Mouse (Mus musculus) CH12.LX (cell line): Measurements from ENCODE around the gene Tgfbr3. TPM values are rescaled to one million over a fixed set of nuclear protein-coding genes. Genes with fewer than 3 reads are reported as not detected.

Experiments used
- DNase-seq: peaks from one replicate; pipeline ENCODE4 v3.0.0-alpha.2; 2013; ENCODE audit errors: extremely low read depth
- H3K27ac ChIP-seq: 2 replicates; pipeline ENCODE4 v1.5.1; 2012; ENCODE audit warnings: low read depth, mild to moderate bottlenecking, control low read depth, moderate library complexity; ENCODE audit not compliant: insufficient read depth
- H3K27me3 ChIP-seq: replicated peaks from 2 replicates; pipeline ENCODE3; 2012; ENCODE audit warnings: inconsistent platforms
- H3K36me3 ChIP-seq, 2 experiments: replicated peaks in 1 of 2; 2 replicates each; pipeline versions ENCODE3 to v1.6.1; 2012; ENCODE audit warnings: inconsistent platforms in 1 of 2, low read length in 1 of 2, mild to moderate bottlenecking in 1 of 2, mixed read lengths in 1 of 2, moderate library complexity in 1 of 2; ENCODE audit not compliant: control insufficient read depth in 1 of 2, insufficient read depth in 1 of 2
- H3K4me1 ChIP-seq, 2 experiments: 2 replicates each; pipeline ENCODE4 v1.6.1; 2012; ENCODE audit warnings: inconsistent platforms in 1 of 2, moderate library complexity in 1 of 2; ENCODE audit not compliant: insufficient read depth in 2 of 2, control insufficient read depth in 1 of 2
- H3K4me2 ChIP-seq: 2 replicates; pipeline ENCODE4 v1.6.1; 2012; ENCODE audit warnings: low read depth, mild to moderate bottlenecking, control low read depth; ENCODE audit not compliant: poor library complexity, insufficient read depth, severe bottlenecking
- H3K4me3 ChIP-seq, 3 experiments: fragments of 150-350 bp in 1 of 3; sonication (generic) in 1 of 3; replicated peaks in 1 of 3; 2 replicates each; pipeline versions ENCODE3 to v1.5.1; 2011 to 2012; ENCODE audit warnings: low read depth in 2 of 3, low read length in 2 of 3, mild to moderate bottlenecking in 2 of 3, moderate library complexity in 2 of 3, control low read depth in 1 of 3, improper control_type of control experiment in 1 of 3, inconsistent platforms in 1 of 3, mixed read lengths in 1 of 3; ENCODE audit not compliant: poor library complexity in 1 of 3
- H3K79me2 ChIP-seq: replicated peaks from 2 replicates; pipeline ENCODE4 v1.6.1; 2012; ENCODE audit warnings: mild to moderate bottlenecking, moderate library complexity; ENCODE audit not compliant: control insufficient read depth, poor library complexity, insufficient read depth, severe bottlenecking; ENCODE audit errors: extremely low read depth
- H3K9ac ChIP-seq: 2 replicates; pipeline ENCODE4 v1.6.1; 2012; ENCODE audit warnings: low read depth, mild to moderate bottlenecking, control low read depth, moderate library complexity; ENCODE audit not compliant: insufficient read depth
- H3K9me3 ChIP-seq: replicated peaks from 2 replicates; pipeline ENCODE3; 2012; ENCODE audit warnings: low read length, inconsistent platforms, mixed read lengths
- BHLHE40 ChIP-seq: IDR thresholded peaks from 2 replicates; pipeline ENCODE4 v1.6.1; 2011; ENCODE audit warnings: mild to moderate bottlenecking, low read depth, low read length, improper control_type of control experiment
- CHD1 ChIP-seq: IDR thresholded peaks from 2 replicates; pipeline ENCODE4 v1.6.1; 2012; ENCODE audit warnings: low read depth, low read length, improper control_type of control experiment, inconsistent platforms
- CHD2 ChIP-seq: IDR thresholded peaks from 2 replicates; pipeline ENCODE4 v1.6.1; 2011; ENCODE audit warnings: low read length, improper control_type of control experiment
- CTCF ChIP-seq, 2 experiments: IDR thresholded peaks in 1 of 2; conservative IDR thresholded peaks in 1 of 2; 2 replicates each; pipeline ENCODE4 v1.5.1; 2011 to 2012; ENCODE audit warnings: low read depth in 2 of 2, low read length in 2 of 2, improper control_type of control experiment in 1 of 2, inconsistent platforms in 1 of 2, mild to moderate bottlenecking in 1 of 2, moderate library complexity in 1 of 2
- E2F4 ChIP-seq: IDR thresholded peaks from 2 replicates; pipeline ENCODE4 v1.6.1; 2011; ENCODE audit warnings: low read depth, low read length, improper control_type of control experiment; ENCODE audit not compliant: insufficient replicate concordance
- EP300 ChIP-seq: IDR thresholded peaks from 2 replicates; pipeline ENCODE4 v1.6.1; 2011; ENCODE audit warnings: low read length, improper control_type of control experiment
- ETS1 ChIP-seq: conservative IDR thresholded peaks from 2 replicates; pipeline ENCODE4 v1.6.1; 2012; ENCODE audit warnings: low read depth, mild to moderate bottlenecking, inconsistent platforms, low read length, improper control_type of control experiment, moderate library complexity
- GABPA ChIP-seq: IDR thresholded peaks from 2 replicates; pipeline ENCODE4 v1.6.1; 2012; ENCODE audit warnings: low read depth, low read length, improper control_type of control experiment, inconsistent platforms; ENCODE audit not compliant: insufficient replicate concordance
- HCFC1 ChIP-seq: IDR thresholded peaks from 2 replicates; pipeline ENCODE4 v1.6.1; 2012; ENCODE audit warnings: low read depth, mild to moderate bottlenecking, inconsistent platforms, low read length, improper control_type of control experiment
- IRF4 ChIP-seq: IDR thresholded peaks from 2 replicates; pipeline ENCODE4 v1.6.1; 2014; ENCODE audit warnings: low read depth, mild to moderate bottlenecking, inconsistent platforms, low read length, improper control_type of control experiment
- JUN ChIP-seq: IDR thresholded peaks from 2 replicates; pipeline ENCODE4 v1.6.1; 2011; ENCODE audit warnings: low read depth, mild to moderate bottlenecking, low read length, improper control_type of control experiment, moderate library complexity; ENCODE audit not compliant: insufficient read depth
- JUND ChIP-seq: conservative IDR thresholded peaks from 2 replicates; pipeline ENCODE4 v1.6.1; 2011; ENCODE audit warnings: low read depth, low read length, improper control_type of control experiment
- KAT2A ChIP-seq: IDR thresholded peaks from 2 replicates; pipeline ENCODE4 v1.6.1; 2012; ENCODE audit warnings: low read length, improper control_type of control experiment, inconsistent platforms; ENCODE audit not compliant: insufficient replicate concordance
- MAFK ChIP-seq: IDR thresholded peaks from 2 replicates; pipeline ENCODE4 v1.6.1; 2011; ENCODE audit warnings: low read length, improper control_type of control experiment; ENCODE audit not compliant: insufficient replicate concordance
- MEF2A ChIP-seq: IDR thresholded peaks from 2 replicates; pipeline ENCODE4 v1.6.1; 2014; ENCODE audit warnings: low read depth, mild to moderate bottlenecking, inconsistent platforms, low read length, improper control_type of control experiment, borderline replicate concordance
- MXI1 ChIP-seq: IDR thresholded peaks from 2 replicates; pipeline ENCODE4 v1.6.1; 2011; ENCODE audit warnings: mild to moderate bottlenecking, low read depth, low read length, improper control_type of control experiment
- MYC ChIP-seq: IDR thresholded peaks from 2 replicates; pipeline ENCODE4 v1.6.1; 2011; ENCODE audit warnings: low read depth, mild to moderate bottlenecking, improper control_type of control experiment, low read length
- PAX5 ChIP-seq: IDR thresholded peaks from 2 replicates; pipeline ENCODE4 v1.6.1; 2012; ENCODE audit warnings: low read length, inconsistent platforms, mixed read lengths
- POLR2AphosphoS2 ChIP-seq: IDR thresholded peaks from 2 replicates; pipeline ENCODE4 v1.6.1; 2011; ENCODE audit warnings: low read depth, low read length, improper control_type of control experiment
- RCOR1 ChIP-seq: conservative IDR thresholded peaks from 2 replicates; pipeline ENCODE4 v1.6.1; 2012; ENCODE audit warnings: low read depth, mild to moderate bottlenecking, inconsistent platforms, low read length, improper control_type of control experiment
- UBTF ChIP-seq: IDR thresholded peaks from 2 replicates; pipeline ENCODE4 v1.6.1; 2012; ENCODE audit warnings: low read depth, mild to moderate bottlenecking, inconsistent platforms, low read length, improper control_type of control experiment, moderate library complexity
- USF1 ChIP-seq: IDR thresholded peaks from 2 replicates; pipeline ENCODE4 v1.6.1; 2014; ENCODE audit warnings: low read depth, mild to moderate bottlenecking, inconsistent platforms, low read length, improper control_type of control experiment
- ZC3H11A ChIP-seq: IDR thresholded peaks from 2 replicates; pipeline ENCODE4 v1.6.1; 2012; ENCODE audit warnings: low read depth, mild to moderate bottlenecking, inconsistent platforms, low read length, improper control_type of control experiment
- ZKSCAN1 ChIP-seq: IDR thresholded peaks from 2 replicates; pipeline ENCODE4 v1.6.1; 2012; ENCODE audit warnings: low read depth, inconsistent platforms, low read length, improper control_type of control experiment, borderline replicate concordance
- dilution Hi-C: fragments of 300-500 bp; cut with MboI; formaldehyde crosslinking; loops from 2 replicates; pipeline ENCODE4 v1.14.3; 2020; ENCODE audit warnings: low sequenced_read_pairs; ENCODE audit not compliant: extremely low pct_unique_long_range_greater_than_20kb, extremely low pct_ligation_motif_present
- in situ Hi-C: fragments of 300-500 bp; cut with MboI; formaldehyde crosslinking; loops from 3 replicates; pipeline ENCODE4 v1.14.3; 2019; ENCODE audit warnings: low sequenced_read_pairs, low pct_ligation_motif_present, low pct_unique_long_range_greater_than_20kb, mixed read lengths
- polyA plus RNA-seq: library from polyadenylated mRNA; unstranded; fragments of >175 nt; gene quantifications from 2 replicates; pipeline ENCODE4 v1.2.1, GENCODE M21; 2012; ENCODE audit warnings: low read depth; ENCODE audit not compliant: insufficient read length
- total RNA-seq, 2 experiments: library from RNA; depleted of rRNA; stranded (reverse); fragments of 300-350 nt in 1 of 2; fragments of >200 nt in 1 of 2; gene quantifications; 2 replicates each; pipeline ENCODE4 v1.2.3; 2012 to 2014

Gene Tgfbr3
- total and polyA plus RNA-seq, 3 experiments = 0.13 to 0.46 (median 0.30) TPM

GRCm38 (mm10) chr5:107121086-107121485 lies 168.3 kb downstream of the Tgfbr3 start:
- no peaks in the 10 kb centered on the region for H3K79me2 ChIP-seq
- H3K4me3 ChIP-seq = no peak overlapping the region
- H3K36me3 ChIP-seq = no peaks in the 10 kb centered on the region
- TF ChIP-seq HCFC1 (no peak), ZKSCAN1 (no peak), GABPA (no peak), MYC (no peak), MXI1 (no peak), BHLHE40 (no peak), E2F4 (no peak), CHD1 (no peak), JUND (no peak), PAX5 (no peak), UBTF (no peak), ZC3H11A (no peak), POLR2AphosphoS2 (no peak)
- no peak overlapping the region for H3K27ac ChIP-seq
- in situ Hi-C loops = no loop called here
- no peak overlapping the region for H3K9ac ChIP-seq
- DNase-seq = no peak
- no peaks in the 10 kb centered on the region for H3K27me3 ChIP-seq
- dilution Hi-C loops = no loop called here
- H3K4me2 ChIP-seq = no peak overlapping the region
- H3K9me3 ChIP-seq = no peaks in the 10 kb centered on the region
- peaks cover 0 to 11% of the 10 kb centered on the region in 2 experiments; a peak in 1 of 4 replicates for H3K4me1 ChIP-seq

DNA sequence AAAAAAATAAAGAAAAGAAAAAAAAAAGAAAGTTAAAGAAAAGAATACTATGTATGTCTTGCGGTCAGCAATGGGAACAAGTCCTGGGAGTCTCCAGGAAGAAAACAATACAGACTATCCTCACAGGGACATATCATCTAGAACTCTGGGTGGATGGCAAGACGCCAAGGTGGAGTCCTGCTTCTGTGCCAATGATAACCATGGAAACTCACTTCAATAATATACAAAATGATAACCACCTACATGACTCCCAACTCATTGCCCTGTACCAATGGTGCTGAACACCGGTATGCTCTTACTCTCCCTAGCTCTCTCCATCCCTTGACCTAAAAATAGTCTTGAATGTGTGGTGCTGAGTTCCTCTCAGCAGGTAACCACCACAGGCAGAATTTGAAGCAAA lies 168.8 kb downstream of the Tgfbr3 start:
- H3K4me2 ChIP-seq = no peak overlapping the region
- H3K9me3 ChIP-seq = no peaks in the 10 kb centered on the region
- no peaks in the 10 kb centered on the region for H3K36me3 ChIP-seq
- TF ChIP-seq EP300 (no peak), POLR2AphosphoS2 (no peak), MYC (no peak), HCFC1 (no peak), CHD2 (no peak), USF1 (no peak), MXI1 (no peak), RCOR1 (no peak), JUN (no peak), IRF4 (no peak), CTCF (conservative IDR thresholded peaks at IDR 0.05 in 1 of 2, IDR thresholded peaks at IDR 0.05 in 1 of 2; ENCODE audit: low read depth in 2 of 2, low read length in 2 of 2) (no peak), KAT2A (no peak), MAFK (no peak), MEF2A (no peak), ETS1 (no peak)
- no peak overlapping the region for H3K27ac ChIP-seq
- H3K27me3 ChIP-seq = no peaks in the 10 kb centered on the region
- no peak for DNase-seq
- no peak overlapping the region for H3K9ac ChIP-seq
- H3K4me1 ChIP-seq = peaks cover 0 to 11% of the 10 kb centered on the region in 2 experiments; a peak in 1 of 4 replicates
- dilution Hi-C loops (no loop called here), in situ Hi-C loops (no loop called here)
- H3K4me3 ChIP-seq = no peak overlapping the region
- H3K79me2 ChIP-seq = no peaks in the 10 kb centered on the region
